Mouse (Mus musculus) limb, embryonic 15.5 days (tissue): ENCODE measurements at regions not wholly inside any gene's neighbourhood (a gene's known extent, or its start where the extent isn't known, plus 50 kb on each side); places are given as distances from the start of the nearest gene placed in this dataset.
"Not testable (repeated sequence)": the region's sequence is repeated elsewhere in the genome, so short reads cannot be mapped to it uniquely, and the experiment has no call there.

Source experiments
- ATAC-seq: fragments of 200-750 bp; cut with Nextera tagmentation; 2 replicates; pipeline ENCODE4 v1.8.0; 2017; ENCODE audit warnings: low read depth, moderate TSS enrichment; ENCODE audit not compliant: insufficient number of reproducible peaks, low FRiP score, low TSS enrichment
- H3K27ac ChIP-seq: fragments of 300-500 bp; sonication (generic); 2 replicates; pipeline ENCODE4 v1.5.1; 2015; ENCODE audit warnings: moderate library complexity, mild to moderate bottlenecking, inconsistent platforms
- H3K27me3 ChIP-seq: fragments of 300-500 bp; sonication (generic); 2 replicates; pipeline ENCODE4 v1.6.1; 2015; ENCODE audit warnings: inconsistent platforms
- H3K36me3 ChIP-seq: fragments of 300-500 bp; sonication (generic); 2 replicates; pipeline ENCODE4 v1.6.1; 2015; ENCODE audit warnings: inconsistent platforms
- H3K4me1 ChIP-seq: fragments of 300-500 bp; sonication (generic); 2 replicates; pipeline ENCODE4 v1.6.1; 2015; ENCODE audit warnings: inconsistent platforms
- H3K4me2 ChIP-seq: fragments of 300-500 bp; sonication (generic); 2 replicates; pipeline ENCODE4 v1.6.1; 2015; ENCODE audit warnings: mild to moderate bottlenecking, inconsistent platforms
- H3K4me3 ChIP-seq: fragments of 300-500 bp; sonication (generic); 2 replicates; pipeline ENCODE4 v1.5.1; 2015; ENCODE audit warnings: mild to moderate bottlenecking, inconsistent platforms
- H3K9ac ChIP-seq: fragments of 300-500 bp; sonication (generic); 2 replicates; pipeline ENCODE4 v1.6.1; 2015; ENCODE audit warnings: inconsistent platforms
- H3K9me3 ChIP-seq: fragments of 300-500 bp; sonication (generic); 2 replicates; pipeline ENCODE4 v1.6.1; 2016; ENCODE audit warnings: inconsistent platforms
- WGBS: fragments of 180-500 bp; shearing (Covaris S2); methylation state at CpG from one replicate; pipeline ENCODE4 v1.1.7; 2015; 5-methylcytosine and 5-hydroxymethylcytosine counted together

DNA sequence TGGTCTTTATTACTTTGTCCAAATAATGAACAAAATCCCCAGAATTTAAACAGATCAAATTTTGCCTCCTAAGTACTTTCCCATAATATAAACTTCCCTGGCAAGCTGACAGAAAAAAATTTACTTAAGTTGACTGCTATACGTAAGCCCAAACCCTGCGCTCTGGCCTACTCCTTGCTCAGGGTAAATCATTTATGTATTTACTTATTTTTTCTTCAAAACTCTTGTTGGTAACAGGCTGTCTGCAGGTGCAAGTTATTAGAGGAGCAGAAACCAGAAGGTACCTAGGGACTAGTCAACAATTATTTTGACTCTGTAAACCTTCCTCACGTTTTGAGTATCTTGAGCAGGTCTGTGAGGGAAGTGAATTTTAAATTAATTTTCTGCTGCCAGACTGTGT, 2615.7 kb downstream of the Poteg start:
- no peak overlapping the region for H3K4me3 ChIP-seq
- H3K9ac ChIP-seq: no peak overlapping the region
- no peaks in the 10 kb centered on the region for H3K36me3 ChIP-seq
- no peak for ATAC-seq
- H3K27me3 ChIP-seq: no peaks in the 10 kb centered on the region
- 54% methylated on average over 3 of the region's 3 CpGs for WGBS
- no peaks in the 10 kb centered on the region for H3K4me1 ChIP-seq
- no peak overlapping the region for H3K27ac ChIP-seq
- no peak overlapping the region for H3K4me2 ChIP-seq
- no peaks in the 10 kb centered on the region for H3K9me3 ChIP-seq

- no peaks in the 10 kb centered on the region for H3K36me3 ChIP-seq
- no peak overlapping the region for H3K4me2 ChIP-seq
- no peaks in the 10 kb centered on the region for H3K9me3 ChIP-seq
- H3K27ac ChIP-seq: no peak overlapping the region
- H3K9ac ChIP-seq: no peak overlapping the region
- no peak overlapping the region for H3K4me3 ChIP-seq
- no peak for ATAC-seq
- no peaks in the 10 kb centered on the region for H3K4me1 ChIP-seq
- no peaks in the 10 kb centered on the region for H3K27me3 ChIP-seq
Observed at GRCm38 (mm10) chr8:30077726-30078125, 2630.3 kb downstream of the Poteg start.

GRCm38 (mm10) chr8:30127766-30128165, 2680.3 kb downstream of the Poteg start:
- H3K4me3 ChIP-seq: no peak overlapping the region
- no peaks in the 10 kb centered on the region for H3K27me3 ChIP-seq
- H3K9me3 ChIP-seq: no peaks in the 10 kb centered on the region
- H3K9ac ChIP-seq: no peak overlapping the region
- H3K4me2 ChIP-seq: no peak overlapping the region
- no peaks in the 10 kb centered on the region for H3K4me1 ChIP-seq
- no peak overlapping the region for H3K27ac ChIP-seq
- 46% methylated on average over 3 of the region's 3 CpGs for WGBS
- no peak for ATAC-seq
- H3K36me3 ChIP-seq: no peaks in the 10 kb centered on the region

- Histone ChIP-seq H3K36me3 (no peaks in the 10 kb centered on the region), H3K27ac (no peak overlapping the region), H3K4me2 (no peak overlapping the region), H3K4me3 (no peak overlapping the region), H3K9ac (no peak overlapping the region), H3K4me1 (no peaks in the 10 kb centered on the region), H3K9me3 (no peaks in the 10 kb centered on the region), H3K27me3 (no peaks in the 10 kb centered on the region)
- ATAC-seq: no peak
- WGBS: 48% methylated on average over 6 of the region's 6 CpGs
Observed at GRCm38 (mm10) chr8:30134999-30135398, 2687.5 kb downstream of the Poteg start.

DNA sequence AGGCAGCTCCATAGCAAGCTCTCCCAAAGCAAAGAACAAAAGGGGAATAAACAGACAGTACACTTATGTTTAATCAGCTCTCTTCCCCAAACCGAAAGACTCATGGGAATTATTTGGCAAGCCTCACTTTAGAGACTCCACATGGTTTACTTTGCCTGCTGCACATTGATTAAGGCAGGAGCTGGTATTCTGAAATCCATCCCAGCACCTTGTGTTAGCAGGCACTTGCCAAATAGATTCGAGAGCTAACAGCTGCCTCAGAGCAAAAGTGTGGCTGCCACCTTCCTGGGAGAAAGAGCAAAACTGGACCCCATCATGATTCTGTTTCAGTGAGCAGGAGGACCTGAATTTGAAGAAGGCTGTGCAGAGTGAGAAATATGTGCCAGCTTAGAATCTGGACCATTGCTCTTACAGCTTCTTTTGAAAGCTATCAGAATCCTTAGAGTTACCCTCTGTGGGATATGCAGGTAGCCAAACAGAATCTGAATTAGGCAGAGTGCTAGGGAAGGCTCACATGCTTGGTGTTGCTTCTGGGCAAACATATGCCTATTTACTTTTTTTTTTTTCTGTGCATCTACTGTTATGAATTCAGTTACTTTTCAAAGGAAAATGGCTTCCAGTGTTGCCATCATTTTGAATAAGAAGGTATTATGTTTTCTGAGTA, 2703.8 kb downstream of the Poteg start:
- H3K27me3 ChIP-seq: no peaks in the 10 kb centered on the region
- no peaks in the 10 kb centered on the region for H3K4me1 ChIP-seq
- H3K4me2 ChIP-seq: no peak overlapping the region
- H3K36me3 ChIP-seq: no peaks in the 10 kb centered on the region
- H3K9ac ChIP-seq: no peak overlapping the region
- WGBS: 52% methylated on average over 2 of the region's 2 CpGs
- no peak for ATAC-seq
- no peaks in the 10 kb centered on the region for H3K9me3 ChIP-seq
- H3K4me3 ChIP-seq: no peak overlapping the region
- H3K27ac ChIP-seq: no peak overlapping the region

DNA sequence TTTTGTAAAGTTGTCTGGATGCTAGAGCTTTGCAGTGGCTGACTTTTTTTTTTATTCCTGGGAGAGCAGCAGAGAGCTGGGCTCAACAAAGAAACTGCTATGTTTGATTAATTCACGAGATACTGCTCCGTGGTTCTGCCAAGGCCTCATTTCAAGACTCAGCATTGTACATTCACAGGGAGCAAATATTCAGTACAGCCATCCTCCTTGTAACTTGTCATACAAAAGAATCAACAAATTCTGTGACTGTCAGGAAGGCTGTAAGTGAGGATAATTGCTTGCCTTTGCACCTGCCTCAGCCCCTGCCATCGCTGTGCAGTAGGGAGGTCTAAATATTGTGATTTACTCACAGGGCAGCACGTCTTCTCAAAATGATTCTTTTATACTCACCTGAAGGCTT, 2705.5 kb downstream of the Poteg start:
- Histone ChIP-seq H3K27ac (no peak overlapping the region), H3K9ac (no peak overlapping the region), H3K27me3 (no peaks in the 10 kb centered on the region), H3K4me2 (no peak overlapping the region), H3K4me1 (no peaks in the 10 kb centered on the region), H3K9me3 (no peaks in the 10 kb centered on the region), H3K4me3 (no peak overlapping the region), H3K36me3 (no peaks in the 10 kb centered on the region)
- no peak for ATAC-seq
- WGBS: 80% methylated on average over 4 of the region's 4 CpGs

DNA sequence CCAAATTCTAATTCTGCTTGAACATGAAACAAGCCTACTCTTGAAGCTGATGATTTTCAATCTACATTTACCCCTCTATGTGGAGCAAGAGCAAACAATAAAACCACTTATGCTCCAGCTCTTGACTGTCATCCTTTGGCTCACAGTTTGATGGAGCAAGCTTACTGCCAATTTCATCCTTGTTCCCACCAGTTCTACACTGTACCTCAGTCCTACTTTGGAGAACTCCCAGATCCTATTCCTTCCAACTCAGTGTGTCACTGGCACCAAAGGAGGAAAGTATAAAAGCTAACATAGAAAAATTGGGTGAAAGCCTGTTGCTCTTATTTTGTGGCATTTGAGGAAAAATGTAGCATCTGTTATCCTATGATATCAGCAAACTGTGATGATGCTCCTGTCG, 2724.4 kb downstream of the Poteg start:
- Histone ChIP-seq H3K9ac (no peak overlapping the region), H3K27me3 (no peaks in the 10 kb centered on the region), H3K36me3 (no peaks in the 10 kb centered on the region), H3K4me1 (no peaks in the 10 kb centered on the region), H3K4me2 (no peak overlapping the region), H3K9me3 (no peaks in the 10 kb centered on the region), H3K27ac (no peak overlapping the region), H3K4me3 (no peak overlapping the region)
- no peak for ATAC-seq
- WGBS: 76% methylated on average over 1 of the region's 1 CpGs

DNA sequence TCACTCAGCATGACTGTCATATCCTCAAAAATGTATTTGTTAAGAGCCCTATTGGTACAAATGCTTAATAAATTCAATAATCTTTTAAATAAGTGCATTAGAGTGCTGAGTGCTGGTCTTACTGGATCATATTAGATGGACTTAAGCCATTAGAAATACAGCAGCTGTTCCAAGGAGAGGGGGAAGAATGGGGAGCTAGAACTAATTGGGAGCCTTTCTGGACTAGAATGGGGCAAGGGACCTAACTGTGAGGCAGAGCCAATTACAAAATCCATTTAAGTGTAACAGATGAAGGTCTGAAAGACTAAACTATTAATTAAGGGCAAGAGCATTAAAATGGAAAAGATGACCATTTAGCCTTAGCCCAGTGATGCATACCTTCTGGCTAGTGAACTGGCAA, 2755.3 kb downstream of the Poteg start:
- H3K9ac ChIP-seq, H3K27ac ChIP-seq, H3K4me1 ChIP-seq, H3K27me3 ChIP-seq, ATAC-seq, H3K4me3 ChIP-seq, H3K36me3 ChIP-seq, H3K9me3 ChIP-seq, H3K4me2 ChIP-seq: not testable (repeated sequence)

GRCm38 (mm10) chr8:30227354-30227753, 2779.9 kb downstream of the Poteg start:
- Histone ChIP-seq H3K4me1 (no peaks in the 10 kb centered on the region; the same call in 1 of the 2 replicates), H3K4me2 (no peak overlapping the region), H3K4me3 (no peak overlapping the region), H3K27me3 (no peaks in the 10 kb centered on the region), H3K9me3 (no peaks in the 10 kb centered on the region), H3K27ac (no peak overlapping the region), H3K9ac (no peak overlapping the region), H3K36me3 (no peaks in the 10 kb centered on the region)
- 26% methylated on average over 5 of the region's 5 CpGs for WGBS
- ATAC-seq: no peak

DNA sequence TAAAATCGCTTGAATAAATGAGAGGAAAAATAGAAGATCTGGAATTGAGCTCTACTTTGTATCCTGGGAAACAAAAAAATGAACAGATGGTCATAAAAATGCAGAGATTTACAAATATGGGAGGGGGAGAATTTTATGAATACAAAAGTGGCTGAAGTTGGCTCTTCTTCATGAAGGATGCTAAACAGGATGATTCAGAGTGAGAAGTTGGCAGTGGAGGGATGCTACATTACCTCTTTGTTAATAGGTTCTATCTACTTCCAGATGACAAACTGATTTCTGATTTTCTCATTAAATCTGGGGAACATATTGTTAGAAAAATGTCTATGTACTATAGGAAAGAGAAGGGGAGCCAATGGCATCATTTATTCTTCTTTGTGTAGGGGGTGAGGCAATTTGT, 2785.8 kb downstream of the Poteg start:
- Histone ChIP-seq H3K9me3 (no peaks in the 10 kb centered on the region), H3K36me3 (no peaks in the 10 kb centered on the region)

GRCm38 (mm10) chr8:30251797-30252196, 2804.3 kb downstream of the Poteg start:
- 78% methylated on average over 3 of the region's 3 CpGs for WGBS
- H3K4me2 ChIP-seq: no peak overlapping the region
- H3K4me1 ChIP-seq: no peaks in the 10 kb centered on the region
- H3K9me3 ChIP-seq: no peaks in the 10 kb centered on the region
- H3K9ac ChIP-seq: no peak overlapping the region
- ATAC-seq: no peak
- H3K27me3 ChIP-seq: no peaks in the 10 kb centered on the region
- no peaks in the 10 kb centered on the region for H3K36me3 ChIP-seq
- H3K4me3 ChIP-seq: no peak overlapping the region
- no peak overlapping the region for H3K27ac ChIP-seq

More for the DNA sequence above, 2785.8 kb downstream of the Poteg start:
- Histone ChIP-seq H3K9ac (no peak overlapping the region), H3K4me2 (no peak overlapping the region), H3K4me1 (no peaks in the 10 kb centered on the region), H3K27ac (no peak overlapping the region), H3K27me3 (no peaks in the 10 kb centered on the region), H3K4me3 (no peak overlapping the region)
- 67% methylated on average over 1 of the region's 1 CpGs for WGBS
- ATAC-seq: no peak

DNA sequence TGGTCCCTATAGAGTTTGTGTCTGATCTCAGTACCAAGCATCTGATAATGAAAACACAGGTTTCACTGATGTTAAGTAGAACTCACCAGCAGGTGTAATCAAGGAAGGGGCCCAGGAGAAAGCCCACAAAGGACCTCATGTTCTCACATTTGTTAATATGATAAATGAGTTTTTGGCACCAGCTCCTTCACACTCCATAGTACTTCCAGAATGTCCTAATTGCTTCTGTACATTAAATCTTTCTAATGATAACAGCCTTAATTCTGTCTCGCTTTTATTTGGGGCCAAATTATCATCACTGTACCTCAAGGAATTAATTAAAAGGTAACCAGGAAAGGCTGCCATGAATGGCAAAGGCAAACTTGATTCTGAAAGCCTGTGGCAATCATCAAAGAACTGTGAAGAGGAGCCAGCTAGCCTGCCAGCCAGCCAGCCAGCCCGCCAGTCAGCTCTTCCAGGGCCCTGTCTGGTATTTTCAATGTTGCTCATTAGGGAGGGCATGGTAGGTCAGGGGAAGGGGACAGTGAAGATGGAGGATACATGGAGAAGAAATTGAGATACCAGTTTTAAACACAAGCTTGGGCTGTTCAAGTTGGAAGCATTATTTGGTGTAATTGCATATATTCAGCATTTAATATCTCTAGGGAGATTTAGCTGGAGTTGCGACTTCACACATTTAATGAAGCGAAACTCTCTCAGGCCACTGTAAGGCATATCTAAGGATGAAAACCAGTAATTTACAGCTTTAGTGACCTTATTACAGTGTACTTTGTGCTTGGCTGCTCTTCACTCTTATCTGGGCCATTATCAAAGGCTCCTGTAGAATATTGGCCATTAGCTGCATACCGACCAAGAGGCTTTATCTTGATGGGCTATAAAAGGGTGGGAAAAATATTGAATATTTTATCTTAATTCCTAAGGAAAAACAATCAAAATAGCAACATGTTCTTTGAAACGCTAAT, 2822.8 kb downstream of the Poteg start:
- ATAC-seq: no peak

More for the DNA sequence above, 2822.8 kb downstream of the Poteg start:
- H3K9me3 ChIP-seq: no peaks in the 10 kb centered on the region
- H3K4me3 ChIP-seq: no peak overlapping the region
- no peaks in the 10 kb centered on the region for H3K4me1 ChIP-seq
- H3K27ac ChIP-seq: no peak overlapping the region
- H3K4me2 ChIP-seq: no peak overlapping the region
- no peaks in the 10 kb centered on the region for H3K36me3 ChIP-seq
- no peak overlapping the region for H3K9ac ChIP-seq
- WGBS: 83% methylated on average over 6 of the region's 6 CpGs
- H3K27me3 ChIP-seq: no peaks in the 10 kb centered on the region
